Mouse (Mus musculus): Measurements from ENCODE around the gene Rpp38. TPM values are rescaled to one million over a fixed set of nuclear protein-coding genes. Genes with fewer than 3 reads are reported as not detected.

Rpp38 gene
- polyA plus RNA-seq (2011; ENCODE audit: insufficient read depth, insufficient read length, low replicate concordance, missing spikeins) = 3.1 and 8.3 TPM in 2 replicates

DNA sequence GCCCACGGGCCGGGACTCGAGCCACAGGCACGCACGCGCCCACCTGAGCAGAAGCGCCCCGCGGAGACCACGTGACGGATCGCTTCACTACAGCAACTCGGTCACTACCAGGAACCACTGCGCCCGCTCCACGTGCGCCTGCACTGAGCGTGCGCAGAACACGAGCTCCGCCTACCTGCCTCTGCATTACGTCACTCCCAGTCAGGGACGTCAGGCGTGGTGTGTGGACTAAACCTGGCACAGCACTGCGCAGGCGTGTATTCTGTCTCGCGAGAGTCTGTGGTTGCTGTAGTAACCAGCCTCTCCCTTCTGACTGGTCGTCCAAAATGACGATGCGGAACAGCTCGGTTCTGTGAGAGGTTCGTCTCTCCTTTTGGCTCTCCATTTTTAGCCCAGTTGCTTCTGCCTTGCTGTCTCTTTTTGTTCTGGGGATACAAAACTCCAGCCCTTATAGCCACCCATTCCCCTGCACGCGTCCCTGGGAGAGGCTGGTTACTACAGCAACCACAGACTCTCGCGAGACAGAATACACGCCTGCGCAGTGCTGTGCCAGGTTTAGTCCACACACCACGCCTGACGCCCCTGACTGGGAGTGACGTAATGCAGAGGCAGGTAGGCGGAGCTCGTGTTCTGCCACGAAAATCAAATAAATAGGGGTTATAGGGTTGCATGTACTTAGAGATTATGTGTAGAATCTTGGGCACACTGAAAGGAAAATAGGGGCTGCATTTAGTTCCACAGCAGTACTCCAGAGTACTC, at the start of gene Rpp38:
Gene Rpp38, minus strand, starts transcription at position 160 of the 759 bp plus-strand sequence.
- Histone ChIP-seq H3K4me3 (replicated peaks; ENCODE audit: control insufficient read depth, low read depth, low read length) (peak within 1 kb of the TSS; percentile 80), H3K4me1 (ENCODE audit: control insufficient read depth, insufficient read depth, low read length) (no peaks in the 10 kb centered on the region; the same call in 1 of the 2 replicates), H3K27ac (ENCODE audit: control insufficient read depth, insufficient read depth, low read depth, low read length, poor library complexity) (peak within 1 kb of the TSS; percentile 14)
- WGBS = under 1% methylated on average over 45 of the region's 45 CpGs
- no peak for TF ChIP-seq CTCF (IDR thresholded peaks at IDR 0.05; ENCODE audit: control insufficient read depth, insufficient read depth, low read length)
- TF ChIP-seq POLR2A (IDR thresholded peaks at IDR 0.05; ENCODE audit: borderline replicate concordance, control insufficient read depth, low read depth, low read length) = no peak; the same call in 1 of the 2 replicates

DNA sequence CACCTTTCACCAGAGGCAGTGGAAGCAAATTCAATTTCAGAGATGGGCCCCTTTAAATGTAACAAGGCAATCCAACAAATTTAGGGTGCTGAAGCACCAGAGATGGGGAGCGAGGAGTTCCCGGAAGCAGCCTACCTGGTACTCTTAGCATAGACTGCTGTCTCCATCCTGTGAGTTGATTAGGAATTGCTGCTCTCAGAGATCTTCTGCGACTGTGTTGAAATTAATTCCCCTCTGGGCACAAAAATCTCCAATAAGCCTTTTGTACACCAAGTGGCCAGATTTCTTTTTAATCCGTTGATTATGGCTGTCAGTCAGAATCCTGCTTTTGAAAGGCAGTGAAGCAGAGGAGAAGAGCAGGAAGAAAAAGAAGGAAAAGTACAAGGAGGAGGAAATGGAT, 32.7 kb upstream of the Rpp38 start:
- no peak overlapping the region for H3K27ac ChIP-seq (ENCODE audit: control insufficient read depth, insufficient read depth, low read depth, low read length, poor library complexity)
- WGBS = 77% methylated on average over 4 of the region's 4 CpGs
- no peak overlapping the region for H3K4me3 ChIP-seq (replicated peaks; ENCODE audit: control insufficient read depth, low read depth, low read length)
- TF ChIP-seq CTCF (IDR thresholded peaks at IDR 0.05; ENCODE audit: control insufficient read depth, insufficient read depth, low read length) (no peak), POLR2A (IDR thresholded peaks at IDR 0.05; ENCODE audit: borderline replicate concordance, control insufficient read depth, low read depth, low read length) (no peak)
- no peaks in the 10 kb centered on the region for H3K4me1 ChIP-seq (ENCODE audit: control insufficient read depth, insufficient read depth, low read length)

DNA sequence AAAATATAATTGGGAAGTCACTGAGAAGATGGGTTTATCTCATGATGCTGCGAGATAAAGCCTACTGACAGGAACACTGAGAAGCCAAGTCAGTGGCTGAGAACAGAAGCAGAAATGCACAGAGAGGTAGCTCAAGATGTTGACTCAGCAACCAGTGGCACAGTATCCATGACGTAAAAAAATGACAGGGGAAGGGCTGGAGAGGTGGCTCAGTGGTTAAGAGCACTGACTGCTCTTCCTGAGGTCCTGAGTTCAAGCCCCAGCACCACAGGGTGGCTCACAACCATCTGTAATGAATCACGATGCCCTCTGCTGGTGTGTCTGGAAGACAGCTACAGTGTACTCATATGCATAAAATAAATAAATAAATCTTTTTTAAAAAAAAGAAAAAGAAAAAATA, 28.6 kb upstream of the Rpp38 start:
- H3K4me3 ChIP-seq (replicated peaks; ENCODE audit: control insufficient read depth, low read depth, low read length) = no peak overlapping the region
- TF ChIP-seq POLR2A (IDR thresholded peaks at IDR 0.05; ENCODE audit: borderline replicate concordance, control insufficient read depth, low read depth, low read length) (no peak), CTCF (IDR thresholded peaks at IDR 0.05; ENCODE audit: control insufficient read depth, insufficient read depth, low read length) (no peak)
- H3K4me1 ChIP-seq (ENCODE audit: control insufficient read depth, insufficient read depth, low read length) = no peaks in the 10 kb centered on the region
- no peak overlapping the region for H3K27ac ChIP-seq (ENCODE audit: control insufficient read depth, insufficient read depth, low read depth, low read length, poor library complexity)
- WGBS = 81% methylated on average over 3 of the region's 3 CpGs

DNA sequence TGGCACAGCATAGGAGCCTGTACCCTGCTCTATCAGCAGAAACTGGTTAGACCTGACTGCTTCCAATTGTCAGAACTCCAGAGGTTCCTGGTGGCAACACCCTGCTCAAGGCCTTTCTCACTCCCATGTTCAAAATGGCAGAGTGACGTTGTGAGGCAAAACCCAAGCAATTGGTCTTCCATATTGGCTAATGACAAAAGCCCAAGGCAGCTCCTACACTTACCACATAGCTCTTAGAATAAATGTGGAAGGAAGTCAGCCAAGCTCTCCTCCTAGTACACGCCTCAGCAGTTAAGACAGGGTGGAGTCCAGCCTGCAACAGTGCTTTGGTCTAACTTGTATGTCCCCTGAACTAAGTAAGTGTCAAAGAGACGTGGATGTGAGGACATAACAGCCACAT, 25.4 kb upstream of the Rpp38 start:
- Histone ChIP-seq H3K4me1 (ENCODE audit: control insufficient read depth, insufficient read depth, low read length) (no peaks in the 10 kb centered on the region), H3K4me3 (replicated peaks; ENCODE audit: control insufficient read depth, low read depth, low read length) (no peak overlapping the region), H3K27ac (ENCODE audit: control insufficient read depth, insufficient read depth, low read depth, low read length, poor library complexity) (no peak overlapping the region)
- WGBS = 45% methylated on average over 3 of the region's 3 CpGs
- TF ChIP-seq CTCF (IDR thresholded peaks at IDR 0.05; ENCODE audit: control insufficient read depth, insufficient read depth, low read length) (no peak), POLR2A (IDR thresholded peaks at IDR 0.05; ENCODE audit: borderline replicate concordance, control insufficient read depth, low read depth, low read length) (no peak)

DNA sequence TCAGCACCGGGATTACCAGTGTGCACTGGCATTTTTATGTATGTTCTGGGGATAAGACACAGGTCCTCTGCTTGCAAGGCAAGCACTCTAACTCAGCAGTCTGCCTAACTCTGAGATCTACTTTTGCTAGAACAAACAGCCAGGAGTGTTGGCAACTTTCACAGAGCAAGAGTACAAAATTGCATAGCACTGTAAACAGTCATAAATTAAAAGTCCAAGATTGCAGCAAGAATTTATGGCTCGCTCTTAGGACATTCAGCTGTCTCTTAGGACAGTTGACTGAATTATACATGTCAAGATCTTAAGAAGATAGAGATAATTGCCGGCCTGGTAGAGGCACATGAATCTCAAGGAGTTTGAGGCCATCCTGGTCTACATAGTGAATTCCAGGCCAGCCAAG, 23.9 kb upstream of the Rpp38 start:
- H3K4me3 ChIP-seq (replicated peaks; ENCODE audit: control insufficient read depth, low read depth, low read length) = no peak overlapping the region
- no peak overlapping the region for H3K27ac ChIP-seq (ENCODE audit: control insufficient read depth, insufficient read depth, low read depth, low read length, poor library complexity)
- TF ChIP-seq CTCF (IDR thresholded peaks at IDR 0.05; ENCODE audit: control insufficient read depth, insufficient read depth, low read length) = no peak
- no peak for TF ChIP-seq POLR2A (IDR thresholded peaks at IDR 0.05; ENCODE audit: borderline replicate concordance, control insufficient read depth, low read depth, low read length)
- H3K4me1 ChIP-seq (ENCODE audit: control insufficient read depth, insufficient read depth, low read length) = no peaks in the 10 kb centered on the region
- 68% methylated on average over 3 of the region's 3 CpGs for WGBS

DNA sequence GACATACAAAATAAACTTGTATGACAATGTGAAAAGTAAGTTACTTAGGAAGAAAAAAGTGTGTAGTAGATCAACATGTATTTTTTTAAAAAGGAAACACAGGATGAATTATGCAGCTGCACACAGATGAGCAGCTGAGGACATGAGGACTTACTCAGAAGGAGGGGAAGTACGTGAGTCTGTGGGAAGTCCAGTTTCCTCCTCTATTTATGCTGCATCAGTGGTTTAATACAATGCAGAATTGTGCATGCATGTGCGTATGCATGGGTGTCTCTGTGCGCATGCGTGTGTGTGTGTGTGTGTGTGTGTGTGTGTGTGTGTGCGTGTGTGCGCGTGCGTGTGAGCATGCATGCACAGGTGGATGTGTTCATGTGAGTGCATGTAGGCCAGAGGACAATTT, 23.4 kb upstream of the Rpp38 start:
- TF ChIP-seq CTCF (IDR thresholded peaks at IDR 0.05; ENCODE audit: control insufficient read depth, insufficient read depth, low read length) (no peak), POLR2A (IDR thresholded peaks at IDR 0.05; ENCODE audit: borderline replicate concordance, control insufficient read depth, low read depth, low read length) (no peak)
- no peak overlapping the region for H3K27ac ChIP-seq (ENCODE audit: control insufficient read depth, insufficient read depth, low read depth, low read length, poor library complexity)
- WGBS = 68% methylated on average over 8 of the region's 8 CpGs
- no peaks in the 10 kb centered on the region for H3K4me1 ChIP-seq (ENCODE audit: control insufficient read depth, insufficient read depth, low read length)
- H3K4me3 ChIP-seq (replicated peaks; ENCODE audit: control insufficient read depth, low read depth, low read length) = no peak overlapping the region

DNA sequence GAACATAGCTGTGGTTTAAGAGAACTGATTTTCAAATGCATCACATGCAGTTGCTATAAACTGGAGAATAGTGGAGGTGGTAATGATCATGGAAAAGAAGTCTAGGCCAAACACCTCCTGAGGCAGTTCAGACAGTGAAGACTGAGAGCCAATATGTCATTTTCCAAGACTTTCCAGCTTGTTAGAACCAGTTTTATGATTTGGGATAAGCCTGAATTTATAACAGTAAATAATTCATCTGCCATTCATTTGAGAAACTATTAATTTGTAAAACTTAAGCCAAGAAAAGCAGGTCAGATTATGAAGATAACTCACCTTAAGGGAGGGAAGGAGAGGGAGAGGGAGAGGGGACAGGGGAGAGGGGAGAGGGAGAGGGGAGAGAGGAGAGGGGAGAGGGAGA, 20.7 kb upstream of the Rpp38 start:
- Histone ChIP-seq H3K4me1 (ENCODE audit: control insufficient read depth, insufficient read depth, low read length) (no peaks in the 10 kb centered on the region), H3K4me3 (replicated peaks; ENCODE audit: control insufficient read depth, low read depth, low read length) (no peak overlapping the region), H3K27ac (ENCODE audit: control insufficient read depth, insufficient read depth, low read depth, low read length, poor library complexity) (no peak overlapping the region)
- TF ChIP-seq POLR2A (IDR thresholded peaks at IDR 0.05; ENCODE audit: borderline replicate concordance, control insufficient read depth, low read depth, low read length) (no peak), CTCF (IDR thresholded peaks at IDR 0.05; ENCODE audit: control insufficient read depth, insufficient read depth, low read length) (no peak)

DNA sequence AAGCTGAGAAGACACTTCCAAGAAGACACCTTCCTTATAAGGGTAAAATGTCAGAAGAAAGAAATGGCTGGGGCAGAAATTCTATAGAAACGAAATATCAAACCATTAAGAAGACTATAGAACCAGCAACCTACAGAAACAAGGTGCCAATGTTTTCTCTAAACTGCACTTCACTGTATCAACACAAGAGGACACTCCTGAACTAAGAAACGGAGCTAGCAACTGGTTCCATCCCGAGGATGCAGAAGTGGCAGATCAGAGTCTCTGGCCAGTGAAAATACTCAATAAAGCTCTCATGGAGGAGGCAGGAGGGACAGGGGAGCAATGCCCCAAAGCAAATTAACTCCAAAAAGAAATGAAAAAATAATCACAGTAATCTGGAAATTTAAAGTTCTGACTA, 16.5 kb upstream of the Rpp38 start:
- Histone ChIP-seq H3K4me3 (replicated peaks; ENCODE audit: control insufficient read depth, low read depth, low read length) (no peak overlapping the region), H3K4me1 (ENCODE audit: control insufficient read depth, insufficient read depth, low read length) (no peaks in the 10 kb centered on the region), H3K27ac (ENCODE audit: control insufficient read depth, insufficient read depth, low read depth, low read length, poor library complexity) (no peak overlapping the region)
- WGBS = 20% methylated on average over 3 of the region's 3 CpGs
- TF ChIP-seq CTCF (IDR thresholded peaks at IDR 0.05; ENCODE audit: control insufficient read depth, insufficient read depth, low read length) = peak; percentile 40; the same call in 1 of the 2 replicates
- TF ChIP-seq POLR2A (IDR thresholded peaks at IDR 0.05; ENCODE audit: borderline replicate concordance, control insufficient read depth, low read depth, low read length) = no peak
